In the genomic region with DNA sequence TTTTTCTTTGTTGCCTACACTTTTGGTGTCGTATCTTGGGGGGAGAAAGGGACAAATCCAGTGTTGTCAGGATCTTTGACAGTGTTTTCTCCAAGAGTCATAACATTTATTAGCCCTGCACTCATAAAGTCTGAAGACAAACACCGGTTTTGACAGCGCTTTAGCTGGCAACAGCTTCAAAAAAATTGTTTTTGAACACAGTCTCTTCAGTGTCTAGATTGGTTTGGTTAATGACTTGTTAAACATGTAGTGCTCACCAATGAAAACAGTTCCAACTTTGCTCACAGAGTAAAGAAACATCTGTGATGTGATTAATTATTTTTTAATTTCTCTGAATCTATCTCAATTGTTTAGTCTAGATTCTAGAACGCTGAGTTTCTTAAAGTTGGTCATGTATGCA, we compare ENCODE assay signal across 25 mouse cellular contexts.
"Had no signal": no experiment of that assay in that cellular context is flagged by ENCODE, and none has a peak within 500 bp of the region (broad histone marks: within the 10 kb centered on the region; RNA-seq: fewer than 3 reads in every experiment).

No protein-coding gene starts in this region.

- ATAC-seq: forebrain, embryonic 15.5 days; forebrain, postnatal 0 days; hindbrain, postnatal 0 days; intestine, embryonic 16.5 days had no signal

- H3K27me3 ChIP-seq: forebrain, embryonic 15.5 days; heart, embryonic 13.5 days; heart, embryonic 15.5 days; hindbrain, embryonic 13.5 days; hindbrain, embryonic 15.5 days; kidney, embryonic 15.5 days; limb, embryonic 13.5 days; limb, embryonic 15.5 days had no signal

- H3K9me3 ChIP-seq: forebrain, embryonic 15.5 days; heart, embryonic 13.5 days; heart, embryonic 15.5 days; hindbrain, embryonic 13.5 days; hindbrain, embryonic 15.5 days; kidney, embryonic 15.5 days; limb, embryonic 13.5 days; limb, embryonic 15.5 days had no signal

- H3K4me1 ChIP-seq: forebrain, embryonic 15.5 days; heart, embryonic 15.5 days; hindbrain, embryonic 13.5 days; hindbrain, embryonic 15.5 days; kidney, embryonic 15.5 days had no signal

- H3K36me3 ChIP-seq: forebrain, embryonic 15.5 days; heart, embryonic 13.5 days; heart, embryonic 15.5 days; hindbrain, embryonic 13.5 days; hindbrain, embryonic 15.5 days; kidney, embryonic 15.5 days; limb, embryonic 13.5 days; limb, embryonic 15.5 days had no signal

- DNase-seq: forebrain, postnatal 0 days; gastrocnemius, postnatal 14 days; gastrocnemius, postnatal 36 days; heart, adult 18-20 months; heart, postnatal 14 days; heart, postnatal 36 days; kidney, adult 11 months; kidney, adult 2 months; kidney, adult 9 months; kidney, postnatal 10 days; kidney, postnatal 25 days; layer of hippocampus, adult 9-11 months; layer of hippocampus, postnatal 36 days; left cerebral cortex, postnatal 4 days had no signal

- H3K27ac ChIP-seq: forebrain, embryonic 15.5 days; heart, embryonic 13.5 days; heart, embryonic 15.5 days; hindbrain, embryonic 13.5 days; hindbrain, embryonic 15.5 days; hindbrain, postnatal 0 days; kidney, embryonic 15.5 days; limb, embryonic 13.5 days; limb, embryonic 15.5 days had no signal

- H3K4me3 ChIP-seq: forebrain, embryonic 15.5 days; heart, embryonic 13.5 days; heart, embryonic 15.5 days; hindbrain, embryonic 13.5 days; hindbrain, embryonic 15.5 days; kidney, embryonic 15.5 days; limb, embryonic 13.5 days; limb, embryonic 15.5 days had no signal

- H3K4me2 ChIP-seq: forebrain, embryonic 15.5 days; heart, embryonic 11.5 days; heart, embryonic 13.5 days; heart, embryonic 15.5 days; hindbrain, embryonic 13.5 days; hindbrain, embryonic 15.5 days; kidney, embryonic 15.5 days; limb, embryonic 13.5 days; limb, embryonic 15.5 days had no signal

- H3K9ac ChIP-seq: forebrain, embryonic 15.5 days; forebrain, postnatal 0 days; heart, embryonic 13.5 days; heart, embryonic 15.5 days; hindbrain, embryonic 13.5 days; hindbrain, embryonic 15.5 days; kidney, embryonic 15.5 days; limb, embryonic 13.5 days; limb, embryonic 15.5 days had no signal
